ENCODE assay signal across 20 mouse cellular contexts in the genomic region with DNA sequence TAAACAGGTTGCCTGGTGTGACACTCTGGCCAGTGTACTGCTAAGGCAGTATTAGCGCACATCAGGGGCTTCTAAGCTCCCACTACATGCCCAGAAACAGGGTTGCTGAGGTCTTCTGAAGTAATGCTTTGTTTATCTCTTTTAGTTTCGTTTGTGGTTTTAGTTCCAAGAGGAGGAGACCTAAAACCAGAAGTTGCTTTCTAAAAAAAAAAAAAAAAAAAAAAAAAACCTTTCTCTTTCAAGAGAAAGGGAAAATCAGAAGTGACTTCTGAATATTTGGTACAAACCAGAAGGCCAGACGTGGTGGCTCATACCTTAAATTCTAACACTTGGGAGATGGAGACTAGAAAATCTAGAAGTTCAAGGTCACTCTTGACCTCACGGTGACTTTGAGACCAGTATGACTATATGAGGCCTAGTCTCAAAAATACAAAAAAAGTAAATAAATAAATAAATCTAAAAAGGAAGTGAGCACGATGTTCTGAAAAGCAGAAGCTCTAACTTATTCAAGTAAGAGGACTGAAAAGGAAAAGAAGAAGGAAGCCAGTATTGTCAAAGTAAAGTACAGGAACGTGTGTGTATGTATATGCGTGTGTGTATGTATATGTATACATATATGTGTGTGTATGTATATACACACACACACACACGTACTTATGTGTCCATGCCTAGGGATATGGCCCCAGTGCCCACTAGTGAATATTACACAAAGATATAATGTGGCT. TPM values are rescaled to one million over a fixed set of nuclear protein-coding genes. Genes with fewer than 3 reads are reported as not detected.
DNase-seq lines count a peak whose midpoint lies in the region; ATAC-seq and TF ChIP-seq lines count a peak whose summit lies in the region.
"Had no signal": no experiment of that assay in that cellular context is flagged by ENCODE, and none has a peak within 500 bp of the region (broad histone marks: within the 10 kb centered on the region; RNA-seq: fewer than 3 reads in every experiment).

No protein-coding gene starts in this region.

- no peaks in the 10 kb centered on the region for H3K79me2 ChIP-seq in MEL (ENCODE audit: control insufficient read depth, insufficient read depth, low read length, poor library complexity)

- 29% methylated on average over 8 of the region's 8 CpGs for WGBS in liver, embryonic 16.5 days (ENCODE audit: insufficient replicate concordance)
- 90% methylated on average over 8 of the region's 8 CpGs for WGBS in forebrain, embryonic 13.5 days

- H3K27me3 ChIP-seq in MEL (ENCODE audit: control insufficient read depth in 1 of 2, insufficient read depth in 2 of 2, low read length in 2 of 2): no peaks in the 10 kb centered on the region; a peak in 1 of 4 replicates
- H3K27me3 ChIP-seq in liver, embryonic 16.5 days (ENCODE audit: control insufficient read depth, insufficient read depth, low read depth, low read length): no peaks in the 10 kb centered on the region
- no peaks in the 10 kb centered on the region for H3K27me3 ChIP-seq in forebrain, embryonic 13.5 days
- H3K27me3 ChIP-seq: forebrain, embryonic 12.5 days; hindbrain, embryonic 15.5 days; midbrain, embryonic 15.5 days had no signal

- H3K36me3 ChIP-seq in MEL (ENCODE audit: control insufficient read depth in 1 of 2, insufficient read depth in 2 of 2, low read length in 2 of 2): peaks cover 0 to 2% of the 10 kb centered on the region in 2 experiments; a peak in 1 of 4 replicates
- no peaks in the 10 kb centered on the region for H3K36me3 ChIP-seq in liver, embryonic 16.5 days (ENCODE audit: control insufficient read depth, insufficient read depth)
- no peaks in the 10 kb centered on the region for H3K36me3 ChIP-seq in forebrain, embryonic 13.5 days (ENCODE audit: poor library complexity, severe bottlenecking)
- H3K36me3 ChIP-seq: forebrain, embryonic 12.5 days; hindbrain, embryonic 15.5 days; limb, embryonic 10.5 days; midbrain, embryonic 15.5 days had no signal

- H3K9me3 ChIP-seq in MEL (replicated peaks; ENCODE audit: insufficient read depth, low read length): no peaks in the 10 kb centered on the region
- H3K9me3 ChIP-seq in liver, embryonic 16.5 days (replicated peaks; ENCODE audit: control insufficient read depth, low read length): no peaks in the 10 kb centered on the region
- H3K9me3 ChIP-seq in forebrain, embryonic 13.5 days (replicated peaks): no peaks in the 10 kb centered on the region
- H3K9me3 ChIP-seq: forebrain, embryonic 12.5 days; hindbrain, embryonic 15.5 days; limb, embryonic 10.5 days; midbrain, embryonic 15.5 days had no signal

- TF ChIP-seq EP300 in MEL (IDR thresholded peaks at IDR 0.05; ENCODE audit: low read depth in 1 of 2, low read length in 2 of 2): no peak

- H3K4me3 ChIP-seq in MEL (ENCODE audit: control insufficient read depth in 1 of 2, insufficient read depth in 1 of 2, low read depth in 2 of 2, low read length in 2 of 2): peak overlapping the region; percentile 24 to 28; a peak in 3 of 4 replicates
- no peak overlapping the region for H3K4me3 ChIP-seq in liver, embryonic 16.5 days (ENCODE audit: low read depth, low read length)
- no peak overlapping the region for H3K4me3 ChIP-seq in forebrain, embryonic 13.5 days
- H3K4me3 ChIP-seq: forebrain, embryonic 12.5 days; hindbrain, embryonic 15.5 days; layer of hippocampus, adult 2 months; limb, embryonic 10.5 days; midbrain, embryonic 15.5 days had no signal

- no peak for TF ChIP-seq RAD21 in MEL (IDR thresholded peaks at IDR 0.05; ENCODE audit: low read depth, low read length)

- peaks cover 0 to 3% of the 10 kb centered on the region in 2 experiments; a peak in 1 of 4 replicates for H3K4me1 ChIP-seq in MEL (ENCODE audit: control insufficient read depth in 1 of 2, insufficient read depth in 2 of 2, low read length in 2 of 2)
- no peaks in the 10 kb centered on the region; the same call in 1 of the 2 replicates for H3K4me1 ChIP-seq in liver, embryonic 16.5 days (ENCODE audit: control insufficient read depth, low read depth, low read length)
- H3K4me1 ChIP-seq in forebrain, embryonic 13.5 days: 0 out of 2 replicates have a peak, but pooled peaks cover 4% of the 10 kb centered on the region
- H3K4me1 ChIP-seq: forebrain, embryonic 12.5 days; hindbrain, embryonic 15.5 days; midbrain, embryonic 15.5 days had no signal

- no peak for ATAC-seq in liver, embryonic 16.5 days (ENCODE audit: low read depth)
- ATAC-seq in neutrophil, adult 5-6 weeks (ENCODE audit: extremely low read depth, insufficient number of reproducible peaks, low FRiP score, poor library complexity, severe bottlenecking): peak; percentile 58
- ATAC-seq in forebrain, embryonic 13.5 days: no peak
- ATAC-seq: midbrain, embryonic 15.5 days had no signal

- no peak overlapping the region for H3K27ac ChIP-seq in MEL (ENCODE audit: control insufficient read depth, low read depth, low read length)
- H3K27ac ChIP-seq in liver, embryonic 16.5 days (ENCODE audit: low read length): 0 out of 2 replicates have a peak overlapping the region, but pooled peaks have one; percentile 63
- no peak overlapping the region for H3K27ac ChIP-seq in forebrain, embryonic 13.5 days
- H3K27ac ChIP-seq: forebrain, embryonic 12.5 days; hindbrain, embryonic 15.5 days; limb, embryonic 10.5 days; midbrain, embryonic 15.5 days had no signal

- no peak overlapping the region for H3K9ac ChIP-seq in MEL (ENCODE audit: control insufficient read depth, low read depth, low read length, poor library complexity, severe bottlenecking)
- H3K9ac ChIP-seq in liver, embryonic 16.5 days (ENCODE audit: low read depth, low read length): no peak overlapping the region
- no peak overlapping the region for H3K9ac ChIP-seq in forebrain, embryonic 13.5 days
- H3K9ac ChIP-seq: forebrain, embryonic 12.5 days; hindbrain, embryonic 15.5 days; lung, embryonic 14.5 days; midbrain, embryonic 15.5 days had no signal

- H3K4me2 ChIP-seq in liver, embryonic 16.5 days (ENCODE audit: low read depth, low read length): no peak overlapping the region
- H3K4me2 ChIP-seq in forebrain, embryonic 13.5 days: no peak overlapping the region
- H3K4me2 ChIP-seq: forebrain, embryonic 12.5 days; heart, embryonic 11.5 days; hindbrain, embryonic 15.5 days; lung, embryonic 14.5 days; midbrain, embryonic 15.5 days had no signal

- TF ChIP-seq CTCF in MEL (IDR thresholded peaks at IDR 0.05 in 2 of 3, conservative IDR thresholded peaks at IDR 0.05 in 1 of 3; ENCODE audit: control insufficient read depth in 1 of 3, insufficient read depth in 1 of 3, low read depth in 2 of 3, low read length in 3 of 3, poor library complexity in 1 of 3, severe bottlenecking in 1 of 3): no peak

- no peak for TF ChIP-seq POLR2A in MEL (IDR thresholded peaks at IDR 0.05; ENCODE audit: control insufficient read depth in 1 of 2, insufficient read depth in 1 of 2, low read depth in 1 of 2, low read length in 2 of 2, poor library complexity in 1 of 2)

- DNase-seq in A20 (ENCODE audit: low read depth, low spot score): peak; percentile 75
- peak; percentile 34 for DNase-seq in MEL (ENCODE audit: low read depth, low spot score)
- no peak for DNase-seq in frontal cortex, postnatal 36 days (ENCODE audit: low spot score in 2 of 2)
- no peak for DNase-seq in urinary bladder, postnatal 10 days (ENCODE audit: low spot score)
- DNase-seq: adrenal gland, postnatal 36 days; cerebellum, postnatal 10 days; gastrocnemius, postnatal 36 days; kidney, adult 11 months; kidney, postnatal 10 days; lung, embryonic 14.5 days; thymus, adult 18-20 months had no signal

TF ChIP-seq in MEL, 35 proteins besides CTCF, POLR2A, EP300 and RAD21:
- TF ChIP-seq ZNF384 (IDR thresholded peaks at IDR 0.05; ENCODE audit: low read depth, low read length): peak; percentile 88
- TF ChIP-seq ELF1 (IDR thresholded peaks at IDR 0.05; ENCODE audit: low read depth, low read length): no peak
- no peak for TF ChIP-seq CHD1 (IDR thresholded peaks at IDR 0.05; ENCODE audit: low read depth, low read length)
- TF ChIP-seq ETS1 (IDR thresholded peaks at IDR 0.05; ENCODE audit: low read depth, low read length): no peak
- 0 out of 2 replicates have a peak, but pooled peaks have one; percentile 22 for TF ChIP-seq MYC (IDR thresholded peaks at IDR 0.05; ENCODE audit: low read depth, low read length)
- TF ChIP-seq TBP (IDR thresholded peaks at IDR 0.05; ENCODE audit: low read depth, low read length): no peak
- TF ChIP-seq SIN3A (IDR thresholded peaks at IDR 0.05; ENCODE audit: low read length): no peak
- TF ChIP-seq MAFK (IDR thresholded peaks at IDR 0.05; ENCODE audit: borderline replicate concordance, low read depth, low read length): no peak
- TF ChIP-seq TCF12 (IDR thresholded peaks at IDR 0.05; ENCODE audit: low read depth, low read length): no peak

RNA-seq across cellular contexts. Expression of gene Ly86, which starts 3.0 kb away (rescaled TPM):
- not detected in 2 replicates for total RNA-seq in MEL (2012; rRNA removed)
- not detected for polyA plus RNA-seq in MEL (2012; ENCODE audit: insufficient read depth in 1 of 2, insufficient read length in 2 of 2, low read depth in 1 of 2, low replicate concordance in 2 of 2, missing spikeins in 1 of 2)
- polyA plus RNA-seq in liver, embryonic 16.5 days (2015; fragmentation: Nextera tagmentation; extraction: Ambion mirVana): 13.6 and 16.6 TPM in 2 replicates
- 193 and 216 TPM in 2 replicates for total RNA-seq in neutrophil, adult 5-6 weeks (2017)
- 4.6 and 5.2 TPM in 2 replicates for polyA plus RNA-seq in forebrain, embryonic 13.5 days (2015; fragmentation: Nextera tagmentation; extraction: Ambion mirVana)

Comparison
In these comparisons a context has a peak if more than half of its experiments do, and no peak if none do; other contexts are left out.
1. DNase-seq: peak in A20 (single experiment) and MEL (single experiment); none in frontal cortex, postnatal 36 days (0 of 2) and urinary bladder, postnatal 10 days (single experiment).
2. H3K4me3 ChIP-seq: peak in MEL (2 of 2); none in liver, embryonic 16.5 days (single experiment) and forebrain, embryonic 13.5 days (single experiment).